Mouse (Mus musculus) olfactory bulb, adult 2 months (tissue): ENCODE results near the gene Eef2. TPM values are rescaled to one million over a fixed set of nuclear protein-coding genes. Genes with fewer than 3 reads are reported as not detected.

Experiments
- H3K27ac ChIP-seq: fragments of 200-500 bp; 2 replicates; pipeline ENCODE4 v1.5.1; 2012; ENCODE audit warnings: low read depth, low read length; ENCODE audit not compliant: insufficient read depth
- H3K4me1 ChIP-seq: fragments of 200-500 bp; 2 replicates; pipeline ENCODE4 v1.6.1; 2012; ENCODE audit warnings: low read length; ENCODE audit not compliant: control insufficient read depth, insufficient read depth
- H3K4me3 ChIP-seq: fragments of 200-500 bp; 2 replicates; pipeline ENCODE4 v1.5.1; 2012; ENCODE audit warnings: mild to moderate bottlenecking, low read depth, low read length, moderate library complexity; ENCODE audit not compliant: insufficient read depth
- CTCF ChIP-seq: fragments of 200-500 bp; IDR thresholded peaks from 2 replicates; pipeline ENCODE4 v1.5.1; 2012; ENCODE audit warnings: low read depth, mild to moderate bottlenecking, low read length, moderate library complexity; ENCODE audit not compliant: insufficient read depth
- POLR2A ChIP-seq: fragments of 200-500 bp; IDR thresholded peaks from 2 replicates; pipeline ENCODE4 v1.6.1; 2012; ENCODE audit warnings: mild to moderate bottlenecking, low read depth, low read length, moderate library complexity; ENCODE audit not compliant: insufficient read depth
- WGBS: fragments of 180-500 bp; shearing (Covaris S2); methylation state at CpG from one replicate; pipeline ENCODE4 v1.1.7; 2018; 5-methylcytosine and 5-hydroxymethylcytosine counted together
- polyA plus RNA-seq: library from polyadenylated mRNA; stranded (reverse); fragments of >200 nt; gene quantifications from 2 replicates; pipeline ENCODE4 v1.2.4, GENCODE M21; 2012; ENCODE audit warnings: low replicate concordance; ENCODE audit not compliant: missing spikeins, insufficient read depth, insufficient read length

Gene Eef2
- polyA plus RNA-seq, 1 experiment = 423 TPM

DNA sequence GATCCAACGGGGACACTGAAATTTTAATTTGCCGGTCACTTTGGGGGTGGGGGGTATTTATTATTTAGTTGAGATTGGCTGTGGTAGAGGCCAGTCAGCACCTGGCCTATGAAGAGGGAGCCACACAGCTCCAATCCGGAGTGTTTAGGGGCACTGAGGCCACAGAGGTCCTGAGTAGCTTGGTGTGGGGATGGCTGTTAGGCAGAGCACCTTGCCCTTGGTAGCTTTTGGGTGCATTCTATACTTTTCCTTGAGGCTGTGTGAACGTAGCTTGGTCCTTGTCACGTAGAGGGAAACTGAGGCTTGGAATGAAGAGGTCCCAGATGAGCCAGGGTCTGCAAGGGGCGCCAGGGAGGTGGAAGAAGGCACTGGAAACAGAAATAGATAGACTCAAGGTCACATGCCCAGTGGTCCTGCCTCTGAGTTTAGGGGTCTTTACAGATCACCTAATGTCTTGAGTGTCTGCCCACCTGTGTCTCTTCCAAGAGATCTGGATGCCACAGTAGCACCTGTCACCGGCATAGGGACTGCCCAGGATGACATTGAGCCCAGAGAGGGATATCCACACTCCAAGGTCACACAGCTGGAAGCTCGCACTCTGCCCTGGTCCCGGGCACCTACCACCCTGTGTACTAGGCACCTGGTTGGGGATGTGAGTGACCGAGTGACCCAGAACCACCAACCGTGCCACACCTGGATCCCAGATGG, 37.5 kb upstream of the Eef2 start:
- peak overlapping the region; percentile 54 for H3K27ac ChIP-seq
- WGBS = 45% methylated on average over 11 of the region's 11 CpGs
- peaks cover 64% of the 10 kb centered on the region for H3K4me1 ChIP-seq
- peak overlapping the region; percentile 80 for H3K4me3 ChIP-seq
- no peak for TF ChIP-seq CTCF
- TF ChIP-seq POLR2A = no peak

DNA sequence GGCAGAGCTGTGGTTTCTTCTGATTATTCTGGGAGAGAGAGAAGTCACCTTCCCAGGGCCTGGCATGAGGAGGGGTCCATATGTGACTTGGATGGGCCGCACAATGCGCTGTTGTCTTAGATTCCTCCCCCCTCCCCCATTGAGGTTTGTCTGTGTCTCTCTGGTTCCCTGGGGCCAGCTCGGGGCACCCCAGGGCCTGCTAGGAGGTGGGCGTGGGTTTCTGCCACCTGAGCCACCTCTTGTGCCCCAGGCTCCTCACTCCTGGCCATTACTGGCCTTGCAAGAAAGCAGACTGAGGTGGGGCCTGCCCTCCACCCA, 36.9 kb upstream of the Eef2 start:
- no peak for TF ChIP-seq POLR2A
- TF ChIP-seq CTCF = no peak
- Histone ChIP-seq H3K27ac (peak overlapping the region; percentile 54), H3K4me1 (peaks cover 67% of the 10 kb centered on the region), H3K4me3 (peak overlapping the region; percentile 80; the same call in 1 of the 2 replicates)
- 78% methylated on average over 4 of the region's 4 CpGs for WGBS

DNA sequence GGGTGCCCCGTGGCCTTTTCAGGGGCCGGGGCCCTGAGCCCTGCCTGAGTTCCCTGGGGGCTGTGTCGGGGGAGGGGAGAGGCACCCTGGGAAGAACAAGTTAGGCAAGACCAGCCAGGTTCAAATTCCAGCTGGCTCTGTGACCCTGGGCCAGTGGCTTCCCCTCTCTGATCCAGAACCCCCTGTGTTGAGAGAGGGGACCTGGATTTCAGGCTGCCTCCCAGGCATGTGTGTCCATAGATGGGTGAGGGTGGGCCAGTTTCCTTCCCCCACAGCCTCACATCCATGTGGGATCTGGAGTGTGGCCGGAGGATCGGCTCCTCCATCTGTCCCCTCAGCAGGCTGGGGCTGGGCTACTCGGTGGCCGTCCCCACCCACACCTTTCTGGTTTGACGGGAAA, 36.4 kb upstream of the Eef2 start:
- 0 out of 2 replicates have a peak overlapping the region, but pooled peaks have one; percentile 80 for H3K4me3 ChIP-seq
- H3K27ac ChIP-seq = no peak overlapping the region
- 44% methylated on average over 8 of the region's 8 CpGs for WGBS
- no peak for TF ChIP-seq POLR2A
- no peak for TF ChIP-seq CTCF
- peaks cover 69% of the 10 kb centered on the region for H3K4me1 ChIP-seq

- TF ChIP-seq CTCF (no peak), POLR2A (no peak)
- 36% methylated on average over 10 of the region's 10 CpGs for WGBS
- Histone ChIP-seq H3K27ac (no peak overlapping the region), H3K4me1 (peaks cover 70% of the 10 kb centered on the region), H3K4me3 (peak overlapping the region; percentile 16)
Observed at GRCm38 (mm10) chr10:81140717-81141454, 35.5 kb upstream of the Eef2 start.

- 76% methylated on average over 7 of the region's 7 CpGs for WGBS
- no peak overlapping the region for H3K4me3 ChIP-seq
- peaks cover 78% of the 10 kb centered on the region for H3K4me1 ChIP-seq
- no peak for TF ChIP-seq POLR2A
- TF ChIP-seq CTCF = no peak
- no peak overlapping the region; the same call in 1 of the 2 replicates for H3K27ac ChIP-seq
Observed at GRCm38 (mm10) chr10:81141455-81142210, 34.8 kb upstream of the Eef2 start.

GRCm38 (mm10) chr10:81142551-81142981, 33.9 kb upstream of the Eef2 start:
- TF ChIP-seq POLR2A (no peak), CTCF (no peak)
- 37% methylated on average over 5 of the region's 5 CpGs for WGBS
- Histone ChIP-seq H3K4me1 (peaks cover 84% of the 10 kb centered on the region), H3K4me3 (no peak overlapping the region), H3K27ac (no peak overlapping the region; the same call in 1 of the 2 replicates)

- no peak overlapping the region for H3K27ac ChIP-seq
- 58% methylated on average over 7 of the region's 7 CpGs for WGBS
- peaks cover 84% of the 10 kb centered on the region for H3K4me1 ChIP-seq
- H3K4me3 ChIP-seq = no peak overlapping the region
- no peak for TF ChIP-seq POLR2A
- no peak for TF ChIP-seq CTCF
Observed at GRCm38 (mm10) chr10:81143157-81143633, 33.2 kb upstream of the Eef2 start.

GRCm38 (mm10) chr10:81143845-81144437, 32.5 kb upstream of the Eef2 start:
- no peak overlapping the region for H3K27ac ChIP-seq
- peaks cover 78% of the 10 kb centered on the region for H3K4me1 ChIP-seq
- 94% methylated on average over 52 of the region's 52 CpGs for WGBS
- TF ChIP-seq CTCF (no peak), POLR2A (no peak)
- no peak overlapping the region for H3K4me3 ChIP-seq
